Mouse (Mus musculus) liver, adult 2 months (tissue): ENCODE data around the gene Wdfy4. TPM values are rescaled to one million over a fixed set of nuclear protein-coding genes. Genes with fewer than 3 reads are reported as not detected.

ENCODE experiments used
- DNase-seq: peaks from one replicate; pipeline ENCODE4 v3.0.0-alpha.2; 2011; ENCODE audit warnings: low read depth, low spot score; ENCODE audit errors: extremely low read depth
- H3K27ac ChIP-seq: fragments of 200-500 bp; replicated peaks from 2 replicates; pipeline ENCODE4 v1.5.1; 2012; ENCODE audit warnings: low read depth, mild to moderate bottlenecking, control low read depth, inconsistent platforms, low read length; ENCODE audit not compliant: insufficient read depth
- H3K27me3 ChIP-seq: fragments of 200-500 bp; 2 replicates; pipeline ENCODE4 v1.6.1; 2012; ENCODE audit warnings: mild to moderate bottlenecking, moderate library complexity, low read length, inconsistent platforms; ENCODE audit not compliant: control insufficient read depth, insufficient read depth
- H3K36me3 ChIP-seq: fragments of 200-500 bp; 2 replicates; pipeline ENCODE4 v1.6.1; 2012; ENCODE audit warnings: low read length, inconsistent platforms; ENCODE audit not compliant: control insufficient read depth, insufficient read depth
- H3K4me1 ChIP-seq: fragments of 200-500 bp; 2 replicates; pipeline ENCODE4 v1.6.1; 2011; ENCODE audit warnings: low read length; ENCODE audit not compliant: control insufficient read depth, insufficient read depth
- H3K4me3 ChIP-seq: fragments of 200-500 bp; 2 replicates; pipeline ENCODE4 v1.5.1; 2011; ENCODE audit warnings: low read depth, mild to moderate bottlenecking, control low read depth, low read length, moderate library complexity; ENCODE audit not compliant: insufficient read depth
- H3K79me2 ChIP-seq: fragments of 200-500 bp; 2 replicates; pipeline ENCODE4 v1.6.1; 2012; ENCODE audit warnings: inconsistent platforms, mild to moderate bottlenecking, low read length, moderate library complexity; ENCODE audit not compliant: control insufficient read depth, insufficient read depth
- H3K9ac ChIP-seq: fragments of 200-500 bp; 2 replicates; pipeline ENCODE4 v1.6.1; 2012; ENCODE audit warnings: low read depth, mild to moderate bottlenecking, control low read depth, inconsistent platforms, low read length
- CTCF ChIP-seq: fragments of 200-500 bp; IDR thresholded peaks from 2 replicates; pipeline ENCODE4 v1.5.1; 2011; ENCODE audit warnings: low read depth, low read length, control low read depth
- POLR2A ChIP-seq: fragments of 200-500 bp; IDR thresholded peaks from 2 replicates; pipeline ENCODE4 v1.6.1; 2011; ENCODE audit warnings: low read length, control low read depth; ENCODE audit not compliant: insufficient read depth; ENCODE audit errors: extremely low read depth
- WGBS: fragments of 180-500 bp; shearing (Covaris S2); methylation state at CpG from one replicate; pipeline ENCODE4 v1.1.7; 2018; 5-methylcytosine and 5-hydroxymethylcytosine counted together
- polyA plus RNA-seq: library from polyadenylated mRNA; depleted of rRNA; stranded (reverse); fragments of >200 nt; gene quantifications from 2 replicates; pipeline ENCODE4 v1.2.3, GENCODE M21; 2012
- total RNA-seq: library from RNA; depleted of rRNA; stranded (reverse); fragments of >200 nt; gene quantifications from 2 replicates; pipeline ENCODE4 v1.2.3, GENCODE M21; 2014

Wdfy4 gene
- total and polyA plus RNA-seq, 2 experiments, result 2.1 to 3.0 TPM

GRCm38 (mm10) chr14:33202885-33203284 lies 17.6 kb upstream of the Wdfy4 start:
- H3K4me3 ChIP-seq, result no peak overlapping the region
- H3K36me3 ChIP-seq, result no peaks in the 10 kb centered on the region
- H3K27ac ChIP-seq, result no peak overlapping the region
- no peaks in the 10 kb centered on the region for H3K79me2 ChIP-seq
- H3K4me1 ChIP-seq, result no peaks in the 10 kb centered on the region
- DNase-seq, result no peak
- TF ChIP-seq CTCF (no peak), POLR2A (no peak)
- 76% methylated on average over 6 of the region's 6 CpGs for WGBS
- H3K9ac ChIP-seq, result no peak overlapping the region
- no peaks in the 10 kb centered on the region for H3K27me3 ChIP-seq

GRCm38 (mm10) chr14:33202161-33202560 lies 16.9 kb upstream of the Wdfy4 start:
- TF ChIP-seq CTCF (no peak), POLR2A (no peak)
- Histone ChIP-seq H3K27me3 (no peaks in the 10 kb centered on the region; the same call in 1 of the 2 replicates), H3K36me3 (no peaks in the 10 kb centered on the region), H3K9ac (no peak overlapping the region), H3K4me3 (no peak overlapping the region), H3K79me2 (no peaks in the 10 kb centered on the region), H3K27ac (no peak overlapping the region), H3K4me1 (no peaks in the 10 kb centered on the region)
- DNase-seq, result peak; percentile 11
- WGBS, result 74% methylated on average over 4 of the region's 4 CpGs

- no peak for DNase-seq
- 79% methylated on average over 3 of the region's 3 CpGs for WGBS
- peak overlapping the region; percentile 68 for H3K27ac ChIP-seq
Measured at GRCm38 (mm10) chr14:33194241-33194640, 8.9 kb upstream of the Wdfy4 start.

GRCm38 (mm10) chr14:33193762-33194161 lies 8.5 kb upstream of the Wdfy4 start:
- peak overlapping the region; percentile 68 for H3K27ac ChIP-seq
- peaks cover 2% of the 10 kb centered on the region; the same call in 1 of the 2 replicates for H3K27me3 ChIP-seq
- DNase-seq, result peak; percentile 16
- TF ChIP-seq CTCF, result no peak
- no peak for TF ChIP-seq POLR2A
- no peak overlapping the region for H3K4me3 ChIP-seq
- no peaks in the 10 kb centered on the region for H3K4me1 ChIP-seq
- H3K79me2 ChIP-seq, result no peaks in the 10 kb centered on the region
- H3K36me3 ChIP-seq, result no peaks in the 10 kb centered on the region
- H3K9ac ChIP-seq, result no peak overlapping the region

More at GRCm38 (mm10) chr14:33194241-33194640, 8.9 kb upstream of the Wdfy4 start:
- peaks cover 2% of the 10 kb centered on the region; the same call in 1 of the 2 replicates for H3K27me3 ChIP-seq
- H3K4me3 ChIP-seq, result no peak overlapping the region
- H3K9ac ChIP-seq, result no peak overlapping the region
- H3K4me1 ChIP-seq, result no peaks in the 10 kb centered on the region
- H3K36me3 ChIP-seq, result no peaks in the 10 kb centered on the region
- no peaks in the 10 kb centered on the region for H3K79me2 ChIP-seq
- no peak for TF ChIP-seq POLR2A
- no peak for TF ChIP-seq CTCF

- no peak for TF ChIP-seq CTCF
- TF ChIP-seq POLR2A, result no peak
- no peak for DNase-seq
- no peak overlapping the region for H3K27ac ChIP-seq
- H3K36me3 ChIP-seq, result no peaks in the 10 kb centered on the region
- H3K4me1 ChIP-seq, result no peaks in the 10 kb centered on the region
- H3K4me3 ChIP-seq, result no peak overlapping the region
- 58% methylated on average over 1 of the region's 1 CpGs for WGBS
- no peaks in the 10 kb centered on the region for H3K79me2 ChIP-seq
- H3K9ac ChIP-seq, result no peak overlapping the region
- H3K27me3 ChIP-seq, result no peaks in the 10 kb centered on the region
Measured at GRCm38 (mm10) chr14:33190646-33191045, 5.3 kb upstream of the Wdfy4 start.

- Histone ChIP-seq H3K36me3 (no peaks in the 10 kb centered on the region), H3K4me1 (no peaks in the 10 kb centered on the region), H3K27ac (no peak overlapping the region), H3K4me3 (no peak overlapping the region), H3K9ac (no peak overlapping the region), H3K79me2 (no peaks in the 10 kb centered on the region), H3K27me3 (no peaks in the 10 kb centered on the region)
- no peak for DNase-seq
- WGBS, result 90% methylated on average over 21 of the region's 21 CpGs
- no peak for TF ChIP-seq CTCF
- no peak for TF ChIP-seq POLR2A
Measured at GRCm38 (mm10) chr14:33189849-33190423, 4.6 kb upstream of the Wdfy4 start.
